Mouse (Mus musculus) kidney, postnatal 10 days (tissue): ENCODE results near the gene Capzb.
A peak's percentile ranks its signal among the peaks of the same experiment; 100 is the strongest.

Source experiments
- DNase-seq: peaks from one replicate; pipeline ENCODE4 v3.0.0; 2021; ENCODE audit warnings: mixed read lengths

Gene Capzb

DNA sequence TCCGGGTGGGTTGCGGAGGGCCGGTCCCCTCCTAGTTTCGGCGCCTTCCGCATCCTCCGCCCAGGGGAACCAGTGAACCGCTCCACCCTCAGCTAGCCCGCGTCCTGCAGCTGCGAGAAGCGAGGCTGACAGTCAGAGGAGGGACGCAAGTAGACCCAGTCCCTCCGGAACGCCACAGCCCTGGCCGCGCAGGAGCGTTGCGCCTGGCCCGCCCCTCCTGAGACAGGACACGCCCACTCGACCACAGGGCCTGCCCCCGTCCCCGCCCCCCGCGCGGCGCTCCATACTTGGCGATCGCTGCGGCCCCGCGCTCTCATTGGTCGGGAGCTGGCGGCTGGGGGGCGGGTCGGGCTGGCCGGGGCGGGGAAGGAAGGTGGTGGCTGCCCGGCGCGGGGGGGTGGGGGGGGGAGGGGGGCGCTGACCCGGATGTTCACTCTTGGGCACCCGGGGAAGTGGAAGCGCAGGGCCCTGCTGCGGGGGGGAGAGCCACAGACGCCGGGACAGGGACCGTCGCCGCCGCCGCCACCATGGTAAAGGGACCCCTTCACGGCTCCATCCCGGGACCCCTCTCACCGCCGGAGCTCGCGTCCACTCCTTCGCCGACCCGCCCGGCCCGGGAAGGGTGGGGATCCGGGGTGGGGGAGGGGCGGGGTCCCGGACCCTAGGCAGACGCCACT lies at the start of gene Capzb:
Capzb (plus strand) TSS at position 401 of the 677 bp plus-strand sequence.
- DNase-seq: peak; percentile 99

DNA sequence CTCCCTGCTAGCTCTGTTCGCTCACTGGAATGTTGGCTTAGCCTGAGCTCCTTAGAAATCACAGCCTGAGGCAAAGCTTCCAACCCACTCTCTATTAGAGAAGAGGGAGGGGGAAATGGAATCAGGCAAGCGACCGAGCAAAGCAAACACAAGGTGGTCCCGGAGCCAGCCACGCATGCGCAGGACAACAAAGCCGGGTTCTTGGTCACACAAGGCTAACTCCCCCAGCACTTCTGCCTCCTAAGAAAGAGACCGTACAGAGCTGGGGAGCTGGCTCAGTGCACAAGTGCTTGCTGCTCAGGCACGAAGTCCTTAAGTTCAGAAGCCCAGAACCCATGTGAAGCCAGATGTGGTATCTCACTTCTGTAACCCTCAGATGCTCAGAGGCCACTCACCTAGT lies 49.7 kb upstream of the Capzb start:
- DNase-seq: peak; percentile 57

- DNase-seq: no peak
Measured at GRCm38 (mm10) chr4:139144577-139144976, 48.1 kb upstream of the Capzb start.

DNA sequence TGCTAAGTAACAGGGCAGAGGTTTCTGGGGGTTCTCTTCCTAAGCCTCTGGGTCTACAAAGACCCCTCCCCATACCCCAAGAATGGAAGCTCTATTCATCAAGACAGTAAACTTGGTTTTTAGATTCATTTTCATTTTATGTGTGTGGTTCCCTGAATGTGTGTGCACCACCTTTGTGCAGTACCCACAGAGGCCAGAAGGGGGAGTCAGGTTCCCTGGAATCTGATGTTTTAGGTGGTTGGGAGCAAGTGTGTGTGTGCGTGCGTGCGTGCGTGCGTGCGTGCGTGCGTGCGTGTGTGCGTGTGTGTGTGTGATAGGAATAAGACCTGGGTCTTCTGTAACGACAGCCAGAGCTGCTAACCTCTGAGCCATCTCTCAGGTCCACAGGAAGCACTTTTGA lies 47.5 kb upstream of the Capzb start:
- DNase-seq: peak; percentile 32

GRCm38 (mm10) chr4:139146760-139147159 lies 45.9 kb upstream of the Capzb start:
- DNase-seq: no peak

- DNase-seq: no peak
Measured at GRCm38 (mm10) chr4:139151370-139151769, 41.3 kb upstream of the Capzb start.

DNA sequence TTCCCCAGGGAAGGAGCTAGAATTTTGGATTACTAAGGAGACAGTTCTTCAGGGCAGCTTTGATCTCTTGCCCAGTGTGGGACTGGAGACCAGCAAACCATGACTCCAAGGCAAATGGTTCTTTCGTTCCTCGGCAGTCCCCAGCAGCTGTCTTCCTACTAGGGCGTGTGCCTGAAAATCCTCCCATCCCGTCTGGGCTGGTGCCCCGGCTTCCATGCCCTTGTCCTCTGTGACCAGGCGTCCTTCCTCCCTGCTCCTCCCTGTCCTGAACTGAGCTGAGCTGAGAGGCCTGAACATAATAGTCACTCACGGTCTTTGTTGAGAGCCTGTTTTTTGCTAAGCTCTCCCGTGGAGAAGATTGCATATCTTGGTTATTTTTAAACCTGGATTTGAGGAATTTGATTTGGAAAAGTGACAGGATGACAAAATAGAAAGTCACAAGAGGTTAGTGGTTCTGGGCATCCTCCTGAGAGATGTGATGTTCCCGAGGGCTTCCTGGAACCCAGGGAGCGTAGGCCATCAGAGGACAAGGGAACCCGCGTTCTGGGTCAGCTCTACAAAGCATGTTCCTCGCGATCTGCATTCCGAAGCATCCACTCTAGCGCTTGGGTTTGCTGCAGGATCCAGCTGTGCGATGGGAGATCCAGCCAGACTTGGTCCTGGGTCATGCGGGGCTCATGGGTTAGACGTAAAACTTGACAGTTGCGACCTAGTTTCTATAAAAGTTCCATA lies 38.0 kb upstream of the Capzb start:
- peak; percentile 34 for DNase-seq

GRCm38 (mm10) chr4:139156538-139156937 lies 36.2 kb upstream of the Capzb start:
- no peak for DNase-seq

GRCm38 (mm10) chr4:139158350-139158749 lies 34.3 kb upstream of the Capzb start:
- no peak for DNase-seq

GRCm38 (mm10) chr4:139161076-139161475 lies 31.6 kb upstream of the Capzb start:
- no peak for DNase-seq

DNA sequence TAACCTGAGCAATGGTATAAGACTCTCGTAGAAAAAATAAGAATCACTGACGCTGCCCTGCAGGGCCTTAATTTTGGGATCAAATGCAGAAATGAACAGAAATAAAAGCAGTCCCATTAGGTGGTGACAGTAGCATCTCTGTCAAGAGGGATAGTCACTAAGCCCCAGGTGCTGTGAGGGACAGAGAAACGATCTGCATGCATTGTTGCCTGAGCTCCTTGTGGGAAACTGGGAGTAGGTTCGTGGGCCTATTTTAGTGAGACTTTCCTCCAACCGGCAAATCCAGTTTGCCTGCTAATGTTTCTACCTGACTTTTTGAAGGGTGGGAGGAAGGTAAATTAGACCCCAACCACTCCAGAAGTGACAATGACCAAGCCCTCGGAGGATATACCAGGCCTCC lies 28.6 kb upstream of the Capzb start:
- no peak for DNase-seq

DNA sequence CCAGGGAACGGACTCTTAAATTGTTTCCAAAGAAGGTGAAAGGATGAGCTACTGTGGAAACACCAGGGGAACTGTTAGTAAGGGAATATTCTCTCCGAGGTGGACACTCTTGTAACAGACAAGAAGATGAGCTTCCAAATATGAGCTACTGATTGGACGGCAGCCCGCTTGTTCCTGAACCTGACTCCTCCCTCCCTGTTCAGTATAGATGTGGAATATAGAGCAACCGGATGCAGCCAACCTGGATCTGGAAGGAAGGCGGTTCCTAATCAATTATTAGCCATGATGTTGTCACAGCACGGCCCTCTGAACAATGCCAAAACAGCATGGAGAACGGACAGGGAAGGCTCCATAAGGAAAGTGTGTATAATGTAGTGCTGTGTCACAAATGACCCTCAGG lies 27.4 kb upstream of the Capzb start:
- no peak for DNase-seq

DNA sequence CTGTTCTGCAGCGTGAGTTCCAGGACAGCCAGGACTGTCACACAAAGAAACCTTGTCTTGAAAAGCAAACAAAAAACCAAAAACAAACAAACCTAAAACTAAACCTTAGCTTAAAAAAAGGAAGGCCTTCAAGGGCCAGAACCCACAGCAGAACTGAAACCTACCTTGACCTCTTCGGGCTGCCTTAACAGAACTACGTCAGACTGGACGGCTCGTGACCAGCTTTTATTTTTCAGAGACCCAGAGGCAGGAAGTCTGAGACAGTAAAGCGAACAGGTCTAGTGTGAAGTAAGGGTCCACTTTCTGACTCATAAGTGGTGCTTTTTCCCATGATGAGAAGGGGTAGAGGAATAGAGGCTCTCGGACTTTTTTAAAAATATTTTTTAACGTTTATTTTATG lies 26.5 kb upstream of the Capzb start:
- no peak for DNase-seq

DNA sequence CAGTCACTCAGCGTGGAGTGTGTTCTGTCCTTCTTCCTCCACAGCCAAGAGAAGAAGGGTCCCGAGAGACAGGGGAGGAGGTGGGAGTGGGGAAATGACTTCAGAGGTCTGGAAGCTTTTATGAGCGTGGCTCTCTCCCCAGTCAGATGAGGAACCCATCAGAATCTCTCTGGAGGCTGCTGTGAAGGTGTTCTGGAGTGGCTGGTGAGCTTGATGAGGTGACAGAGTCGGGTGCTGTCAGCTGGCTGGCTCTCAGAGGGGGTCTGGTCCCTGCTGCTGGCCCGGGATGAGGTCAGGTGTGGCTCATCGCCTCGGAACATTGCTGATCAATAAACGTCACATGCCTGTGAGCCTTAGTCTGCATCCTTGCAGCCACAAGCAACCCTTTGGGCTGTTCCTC lies 25.6 kb upstream of the Capzb start:
- no peak for DNase-seq

- no peak for DNase-seq
Measured at GRCm38 (mm10) chr4:139168985-139169747, 23.5 kb upstream of the Capzb start.

- no peak for DNase-seq
Measured at GRCm38 (mm10) chr4:139169748-139170279, 22.9 kb upstream of the Capzb start.

DNA sequence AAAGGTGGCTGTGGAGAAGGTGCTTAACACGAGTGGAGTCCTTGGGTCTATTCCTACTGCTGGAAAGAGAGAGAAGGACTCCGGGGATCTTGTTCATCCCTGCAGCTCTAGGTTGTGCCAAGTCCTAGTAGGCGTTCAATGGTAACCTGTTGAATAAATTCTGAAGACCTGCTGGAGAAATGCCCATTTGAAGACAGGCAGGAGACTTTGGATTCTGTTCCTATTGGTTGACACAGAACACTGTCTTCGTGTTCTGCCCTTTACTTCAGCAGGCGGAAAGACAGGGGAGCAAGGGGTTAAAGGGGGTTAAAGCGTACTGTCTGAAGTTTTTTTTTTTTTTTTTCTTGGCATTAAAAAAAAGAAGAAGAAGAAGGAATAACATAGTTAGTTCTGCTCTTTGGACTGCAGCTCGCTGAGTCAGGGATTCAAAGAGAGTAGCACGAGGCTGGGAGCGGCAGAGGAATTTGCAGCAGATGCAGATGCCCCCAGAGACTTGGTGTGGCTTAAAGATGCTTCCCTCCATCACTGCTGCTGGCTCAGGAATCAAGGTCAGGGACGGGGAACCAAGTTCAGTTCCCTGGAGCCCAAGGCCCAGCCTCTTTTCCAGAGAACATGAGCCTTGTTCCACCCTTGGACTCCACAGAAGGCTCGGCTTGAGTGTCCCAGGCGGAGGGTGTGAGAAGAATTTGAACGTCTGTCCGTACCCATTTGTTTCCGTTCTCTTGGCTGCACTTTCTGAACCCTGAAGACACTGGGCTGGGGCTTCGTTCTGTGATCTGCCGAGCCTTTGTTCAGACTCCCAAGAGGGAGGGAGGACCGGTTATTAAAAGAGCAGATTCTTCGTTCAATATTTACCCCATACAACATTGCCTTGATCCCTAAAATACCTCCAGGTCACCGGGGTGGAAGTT lies 17.4 kb upstream of the Capzb start:
- peak; percentile 81 for DNase-seq

GRCm38 (mm10) chr4:139176023-139176422 lies 16.7 kb upstream of the Capzb start:
- DNase-seq: peak; percentile 55

- DNase-seq: no peak
Measured at GRCm38 (mm10) chr4:139177921-139178320, 14.8 kb upstream of the Capzb start.

DNA sequence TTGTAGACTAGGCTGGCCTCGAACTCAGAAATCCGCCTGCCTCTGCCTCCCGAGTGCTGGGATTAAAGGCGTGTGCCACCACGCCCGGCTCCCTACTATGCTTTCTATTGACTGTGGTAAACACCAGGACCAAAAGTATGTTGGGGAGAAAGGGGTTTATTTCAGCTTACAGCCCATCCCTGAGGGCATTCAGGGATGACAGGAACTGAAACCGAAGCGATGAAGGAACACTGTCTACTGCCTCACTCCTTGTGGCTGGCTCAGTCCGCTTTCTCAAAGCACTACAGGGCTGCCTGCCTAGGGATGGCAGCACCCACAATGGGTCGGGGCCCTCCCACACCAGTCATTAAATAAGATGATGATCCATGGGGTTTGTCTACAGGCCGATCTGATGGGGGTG lies 14.3 kb upstream of the Capzb start:
- DNase-seq: no peak

- DNase-seq: no peak
Measured at GRCm38 (mm10) chr4:139179218-139179617, 13.5 kb upstream of the Capzb start.
